ENCODE assay signal across 8 mouse cellular contexts in the genomic region with DNA sequence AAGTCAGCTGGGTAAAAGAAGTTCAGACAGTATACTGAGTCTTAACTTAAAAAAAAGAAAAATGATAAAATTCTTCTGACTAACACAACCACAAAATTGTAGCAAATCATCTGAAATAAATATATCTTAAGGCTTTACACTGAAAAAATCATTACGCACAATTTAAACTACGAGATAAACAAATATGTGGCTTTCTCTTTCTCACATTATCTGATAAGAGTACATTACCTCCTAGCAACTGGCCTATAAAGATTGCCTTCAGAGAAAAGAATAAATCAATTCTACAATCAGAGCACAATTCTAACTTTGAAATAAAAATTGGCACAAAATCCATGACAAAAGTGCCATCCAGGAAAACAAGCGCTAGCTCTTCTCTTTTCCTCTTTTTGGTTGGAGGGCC. TPM values are rescaled to one million over a fixed set of nuclear protein-coding genes. Genes with fewer than 3 reads are reported as not detected.
DNase-seq lines count a peak whose midpoint lies in the region; ATAC-seq and TF ChIP-seq lines count a peak whose summit lies in the region.
"Had no signal": no experiment of that assay in that cellular context is flagged by ENCODE, and none has a peak within 500 bp of the region (broad histone marks: within the 10 kb centered on the region; RNA-seq: fewer than 3 reads in every experiment).

No protein-coding gene starts in this region.

- H3K4me3 ChIP-seq in lung, postnatal 0 days (ENCODE audit: low read depth, low read length): peak overlapping the region; percentile 88
- peak overlapping the region; percentile 99 for H3K4me3 ChIP-seq in forebrain, postnatal 0 days (ENCODE audit: low read depth, low read length)
- H3K4me3 ChIP-seq in liver, embryonic 13.5 days (replicated peaks): peak overlapping the region; percentile 87

- no peak for TF ChIP-seq CTCF in lung, postnatal 0 days (IDR thresholded peaks at IDR 0.05)
- TF ChIP-seq CTCF in forebrain, postnatal 0 days (IDR thresholded peaks at IDR 0.05; ENCODE audit: low read depth): no peak

- no peaks in the 10 kb centered on the region for H3K36me3 ChIP-seq in lung, postnatal 0 days (ENCODE audit: insufficient read depth, low read length)
- H3K36me3 ChIP-seq in forebrain, postnatal 0 days (ENCODE audit: insufficient read depth): no peaks in the 10 kb centered on the region
- H3K36me3 ChIP-seq in liver, embryonic 13.5 days: no peaks in the 10 kb centered on the region

- no peaks in the 10 kb centered on the region for H3K4me1 ChIP-seq in lung, postnatal 0 days (ENCODE audit: insufficient read depth, low read depth, low read length)
- H3K4me1 ChIP-seq in forebrain, postnatal 0 days (ENCODE audit: insufficient read depth): peaks cover 14% of the 10 kb centered on the region
- peaks cover 31% of the 10 kb centered on the region for H3K4me1 ChIP-seq in liver, embryonic 13.5 days (replicated peaks)

- H3K9me3 ChIP-seq in lung, postnatal 0 days (ENCODE audit: low read length): no peaks in the 10 kb centered on the region
- H3K9me3 ChIP-seq in forebrain, postnatal 0 days (ENCODE audit: low read length): no peaks in the 10 kb centered on the region
- no peaks in the 10 kb centered on the region for H3K9me3 ChIP-seq in liver, embryonic 13.5 days (replicated peaks)

- H3K4me2 ChIP-seq in lung, postnatal 0 days (replicated peaks; ENCODE audit: low read depth, low read length): peak overlapping the region; percentile 60
- H3K4me2 ChIP-seq in forebrain, postnatal 0 days (ENCODE audit: low read depth): peak overlapping the region; percentile 64
- H3K4me2 ChIP-seq in liver, embryonic 13.5 days: peak overlapping the region; percentile 100

- peak overlapping the region; percentile 91 for H3K9ac ChIP-seq in lung, postnatal 0 days (replicated peaks; ENCODE audit: low read depth)
- H3K9ac ChIP-seq in forebrain, postnatal 0 days: peak overlapping the region; percentile 97
- peak overlapping the region; percentile 87; the same call in 1 of the 2 replicates for H3K9ac ChIP-seq in liver, embryonic 13.5 days

- H3K27me3 ChIP-seq in lung, postnatal 0 days (replicated peaks; ENCODE audit: insufficient read depth, low read length): no peaks in the 10 kb centered on the region
- no peaks in the 10 kb centered on the region for H3K27me3 ChIP-seq in forebrain, postnatal 0 days (ENCODE audit: insufficient read depth, low read length)
- H3K27me3 ChIP-seq in liver, embryonic 13.5 days: 0 out of 2 replicates have a peak, but pooled peaks cover 3% of the 10 kb centered on the region

- TF ChIP-seq EP300 in lung, postnatal 0 days (IDR thresholded peaks at IDR 0.05): no peak

- 0 out of 2 replicates have a peak overlapping the region, but pooled peaks have one; percentile 87 for H3K27ac ChIP-seq in lung, postnatal 0 days (ENCODE audit: low read length)
- H3K27ac ChIP-seq in forebrain, postnatal 0 days (ENCODE audit: low read depth, low read length): no peak overlapping the region
- no peak overlapping the region for H3K27ac ChIP-seq in liver, embryonic 13.5 days

- ATAC-seq in lung, postnatal 0 days: no peak
- ATAC-seq in forebrain, postnatal 0 days: no peak
- no peak for ATAC-seq in liver, embryonic 13.5 days (ENCODE audit: low read depth)

- WGBS in lung, postnatal 0 days: 66% methylated on average over 3 of the region's 3 CpGs
- WGBS in forebrain, postnatal 0 days: 71% methylated on average over 3 of the region's 3 CpGs
- WGBS in liver, embryonic 13.5 days (ENCODE audit: insufficient replicate concordance): 45% methylated on average over 3 of the region's 3 CpGs

- intact Hi-C loops in left cerebral cortex, postnatal 4 days (cut with DNase I): no loop called here

- no peak for DNase-seq in lung, postnatal 0 days (ENCODE audit: low spot score)
- no peak for DNase-seq in lung, adult 18-20 months
- DNase-seq in forebrain, postnatal 0 days: no peak
- DNase-seq in liver, embryonic 13.5 days: no peak
- DNase-seq in embryo, embryonic 10.5 days (ENCODE audit: low spot score): no peak
- no peak for DNase-seq in left cerebral cortex, postnatal 4 days
- no peak for DNase-seq in urinary bladder, postnatal 25 days (ENCODE audit: low spot score)

RNA-seq across cellular contexts. Expression of gene Appl1, which starts 1.9 kb away (rescaled TPM):
- polyA plus RNA-seq in lung, postnatal 0 days (2015; fragmentation: Nextera tagmentation; extraction: Ambion mirVana): 27.8 and 29.9 TPM in 2 replicates
- 74.8 and 81.2 TPM in 2 replicates for total RNA-seq in forebrain, postnatal 0 days (2014; rRNA removed)
- polyA plus RNA-seq in forebrain, postnatal 0 days (2015; fragmentation: Nextera tagmentation; extraction: Ambion mirVana): 52.7 and 63.9 TPM in 2 replicates
- 6.0 and 8.6 TPM in 2 replicates for polyA plus RNA-seq in liver, embryonic 13.5 days (2015; fragmentation: Nextera tagmentation; extraction: Ambion mirVana)
- 10 to 100 TPM; 60.6 to 70.6 TPM for total RNA-seq in left cerebral cortex, postnatal 4 days (2021)

RNA-seq across cellular contexts. Expression of gene Hesx1, which starts 25.1 kb away (rescaled TPM):
- polyA plus RNA-seq in lung, postnatal 0 days (2015; fragmentation: Nextera tagmentation; extraction: Ambion mirVana): not detected in 2 replicates
- not detected in 2 replicates for total RNA-seq in forebrain, postnatal 0 days (2014; rRNA removed)
- not detected in 2 replicates for polyA plus RNA-seq in forebrain, postnatal 0 days (2015; fragmentation: Nextera tagmentation; extraction: Ambion mirVana)
- polyA plus RNA-seq in liver, embryonic 13.5 days (2015; fragmentation: Nextera tagmentation; extraction: Ambion mirVana): 17.0 and 17.7 TPM in 2 replicates
- not detected for total RNA-seq in left cerebral cortex, postnatal 4 days (2021)
- total RNA-seq: left cerebral cortex, adult 18-20 months had no signal

Comparison
In these comparisons a context has a peak if more than half of its experiments do, and no peak if none do; other contexts are left out.
1. RNA of gene Hesx1, which starts 25.1 kb away (polyA plus RNA-seq): 17.0 to 17.7 TPM in liver, embryonic 13.5 days; not detected in lung, postnatal 0 days and not detected in forebrain, postnatal 0 days; every median in the first group is over 10 times any median in the second.
2. Peak in every context shown above with its lines, with median percentiles within 50 percentile points of each other: H3K4me2 ChIP-seq, H3K4me3 ChIP-seq and H3K9ac ChIP-seq.